Mouse (Mus musculus): ENCODE data around the gene Nkd1.

GRCm38 (mm10) chr8:88567314-88568121 lies 46.4 kb downstream of the Nkd1 start:
- TF ChIP-seq CEBPB (IDR thresholded peaks at IDR 0.05; ENCODE audit: insufficient read depth, poor library complexity, severe bottlenecking) (no peak), TCF12 (IDR thresholded peaks at IDR 0.05; ENCODE audit: insufficient read depth, poor library complexity, severe bottlenecking) (no peak), REST (IDR thresholded peaks at IDR 0.05; ENCODE audit: insufficient read depth, insufficient read length) (no peak), POLR2A (IDR thresholded peaks at IDR 0.05; ENCODE audit: insufficient read length, low read depth) (no peak), E2F4 (IDR thresholded peaks at IDR 0.05; ENCODE audit: insufficient read depth) (no peak), POLR2AphosphoS2 (IDR thresholded peaks at IDR 0.05; ENCODE audit: insufficient read length, low read depth) (no peak), MYOG (IDR thresholded peaks at IDR 0.05; ENCODE audit: control insufficient read depth in 1 of 3, insufficient read depth in 1 of 3, insufficient read length in 2 of 3, low read depth in 2 of 3) (no peak)
